Mouse (Mus musculus) C2C12 (cell line): ENCODE measurements around the gene Rapgef2. TPM values are rescaled to one million over a fixed set of nuclear protein-coding genes. Genes with fewer than 3 reads are reported as not detected.
A peak's percentile ranks its signal among the peaks of the same experiment; 100 is the strongest.

Experiments
- H3K27me3 ChIP-seq: one replicate; pipeline ENCODE4 v1.6.1; 2011; ENCODE audit not compliant: control insufficient read depth, insufficient read depth, insufficient read length
- H3K36me3 ChIP-seq: one replicate; pipeline ENCODE4 v1.6.1; 2011; ENCODE audit not compliant: control insufficient read depth, insufficient read depth
- H3K4me3 ChIP-seq: one replicate; pipeline ENCODE4 v1.5.1; 2011; ENCODE audit warnings: mild to moderate bottlenecking, control low read depth; ENCODE audit not compliant: poor library complexity, insufficient read depth, severe bottlenecking
- H3K79me2 ChIP-seq: one replicate; pipeline ENCODE4 v1.6.1; 2011; ENCODE audit not compliant: control insufficient read depth, insufficient read depth
- H3K79me3 ChIP-seq: one replicate; pipeline ENCODE4 v1.6.1; 2011; ENCODE audit warnings: low read depth, control low read depth
- H3ac ChIP-seq: one replicate; pipeline ENCODE3; 2011; ENCODE audit warnings: low read depth; ENCODE audit not compliant: control insufficient read depth, insufficient read length
- CEBPB ChIP-seq: IDR thresholded peaks from one replicate; pipeline ENCODE4 v1.6.1; 2011; ENCODE audit warnings: low read depth, mild to moderate bottlenecking, control low read depth, moderate library complexity
- CTCF ChIP-seq: IDR thresholded peaks from one replicate; pipeline ENCODE4 v1.5.1; 2011; ENCODE audit not compliant: control insufficient read depth, insufficient read depth, insufficient read length
- FOSL1 ChIP-seq: IDR thresholded peaks from one replicate; pipeline ENCODE4 v1.8.0; 2011; ENCODE audit warnings: mild to moderate bottlenecking, low read length; ENCODE audit not compliant: poor library complexity, insufficient read depth, severe bottlenecking
- MAX ChIP-seq: IDR thresholded peaks from one replicate; pipeline ENCODE4 v1.6.1; 2011; ENCODE audit warnings: mild to moderate bottlenecking, control low read depth
- MYOD1 ChIP-seq: IDR thresholded peaks from one replicate; pipeline ENCODE4 v1.6.1; 2011; ENCODE audit warnings: low read depth; ENCODE audit not compliant: control insufficient read depth, insufficient read length
- MYOG ChIP-seq: IDR thresholded peaks from one replicate; pipeline ENCODE4 v1.6.1; 2011; ENCODE audit not compliant: control insufficient read depth, insufficient read length; ENCODE audit errors: extremely low read depth
- USF1 ChIP-seq: IDR thresholded peaks from one replicate; pipeline ENCODE4 v1.6.1; 2011; ENCODE audit warnings: low read depth, mild to moderate bottlenecking, control low read depth, moderate library complexity
- polyA plus RNA-seq: library from polyadenylated mRNA; unstranded; fragments of >200 nt; fragmentation: generic; extraction: Trizol; gene quantifications from one replicate; pipeline ENCODE4 v1.2.1, GENCODE M21; 2012; ENCODE audit warnings: missing spikeins

Gene Rapgef2
- polyA plus RNA-seq, 1 experiment, result 5.6 TPM

DNA sequence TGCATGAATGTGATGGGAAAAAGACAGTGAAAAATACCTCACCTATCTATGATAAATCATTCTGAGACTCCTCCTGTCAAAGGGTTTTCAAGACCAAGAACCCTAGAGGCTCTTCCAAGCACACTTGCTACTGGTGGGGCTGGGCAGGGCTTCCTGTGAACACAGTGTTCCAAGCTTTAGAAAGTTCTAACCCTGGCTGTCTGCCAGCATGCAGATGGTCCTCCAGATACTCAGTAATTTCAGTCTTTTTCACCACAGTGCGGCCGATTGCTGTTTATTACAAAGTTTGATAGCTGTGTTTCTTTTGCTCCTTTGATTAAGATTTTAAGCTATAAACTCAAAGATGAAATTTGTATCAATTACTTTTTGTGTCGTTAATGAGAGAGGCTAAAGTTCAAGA is 83.1 kb downstream of the Rapgef2 start:
- no peaks in the 10 kb centered on the region for H3K27me3 ChIP-seq
- peaks cover 1% of the 10 kb centered on the region for H3K79me2 ChIP-seq
- H3ac ChIP-seq, result no peak overlapping the region
- no peak overlapping the region for H3K4me3 ChIP-seq
- H3K36me3 ChIP-seq, result no peaks in the 10 kb centered on the region
- H3K79me3 ChIP-seq, result peaks cover 5% of the 10 kb centered on the region
- no peak for TF ChIP-seq CEBPB
- TF ChIP-seq MAX, result no peak
- no peak for TF ChIP-seq MYOD1
- no peak for TF ChIP-seq MYOG
- TF ChIP-seq FOSL1, result no peak
- no peak for TF ChIP-seq CTCF
- no peak for TF ChIP-seq USF1

DNA sequence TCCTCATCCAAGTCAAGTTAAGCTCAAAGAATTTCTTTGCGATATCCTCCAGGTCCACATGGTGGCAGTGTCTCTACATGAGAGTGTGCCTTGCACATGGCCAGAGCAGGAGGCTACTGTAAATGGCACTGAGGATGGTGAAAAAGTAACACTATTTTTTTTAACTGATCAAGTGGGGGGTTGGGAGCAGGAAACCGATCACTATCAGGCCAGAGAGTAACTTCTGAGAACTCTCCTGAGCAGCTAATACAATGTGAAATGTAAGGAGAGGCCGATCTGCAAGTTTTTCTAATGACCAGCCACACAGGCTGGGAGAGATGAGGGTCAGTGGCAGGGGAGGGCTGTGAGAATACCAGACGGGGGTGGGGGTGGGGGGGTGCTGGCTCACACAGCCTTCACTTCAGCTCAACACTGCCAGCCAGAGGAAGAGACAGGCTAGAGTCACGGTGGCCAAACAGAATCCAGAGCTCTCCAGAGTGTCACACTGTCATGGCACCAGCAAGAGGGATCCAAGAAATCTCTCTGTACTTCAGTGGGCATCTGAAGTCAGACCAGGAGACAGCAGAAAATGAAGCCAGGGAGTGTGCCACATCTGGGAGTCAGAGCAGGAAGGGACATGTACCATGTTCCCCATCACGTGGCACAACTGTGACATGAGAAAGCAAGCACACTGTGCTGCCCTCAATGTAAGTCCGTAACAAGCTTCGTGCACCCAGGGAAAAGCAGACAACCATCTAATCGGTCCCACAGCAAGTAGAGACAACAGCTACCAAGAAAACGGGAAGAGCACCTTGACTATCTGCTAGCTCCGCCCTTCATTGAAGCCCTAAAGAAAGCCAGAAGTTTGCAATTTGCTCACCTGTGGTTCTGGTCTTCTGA is 83.8 kb downstream of the Rapgef2 start:
- Histone ChIP-seq H3K79me2 (peaks cover 8% of the 10 kb centered on the region), H3ac (no peak overlapping the region), H3K79me3 (peaks cover 4% of the 10 kb centered on the region), H3K4me3 (no peak overlapping the region), H3K36me3 (no peaks in the 10 kb centered on the region), H3K27me3 (no peaks in the 10 kb centered on the region)
- TF ChIP-seq CTCF, result peak; percentile 45
- TF ChIP-seq CEBPB, result no peak
- no peak for TF ChIP-seq MYOD1
- peak; percentile 69 for TF ChIP-seq MAX

DNA sequence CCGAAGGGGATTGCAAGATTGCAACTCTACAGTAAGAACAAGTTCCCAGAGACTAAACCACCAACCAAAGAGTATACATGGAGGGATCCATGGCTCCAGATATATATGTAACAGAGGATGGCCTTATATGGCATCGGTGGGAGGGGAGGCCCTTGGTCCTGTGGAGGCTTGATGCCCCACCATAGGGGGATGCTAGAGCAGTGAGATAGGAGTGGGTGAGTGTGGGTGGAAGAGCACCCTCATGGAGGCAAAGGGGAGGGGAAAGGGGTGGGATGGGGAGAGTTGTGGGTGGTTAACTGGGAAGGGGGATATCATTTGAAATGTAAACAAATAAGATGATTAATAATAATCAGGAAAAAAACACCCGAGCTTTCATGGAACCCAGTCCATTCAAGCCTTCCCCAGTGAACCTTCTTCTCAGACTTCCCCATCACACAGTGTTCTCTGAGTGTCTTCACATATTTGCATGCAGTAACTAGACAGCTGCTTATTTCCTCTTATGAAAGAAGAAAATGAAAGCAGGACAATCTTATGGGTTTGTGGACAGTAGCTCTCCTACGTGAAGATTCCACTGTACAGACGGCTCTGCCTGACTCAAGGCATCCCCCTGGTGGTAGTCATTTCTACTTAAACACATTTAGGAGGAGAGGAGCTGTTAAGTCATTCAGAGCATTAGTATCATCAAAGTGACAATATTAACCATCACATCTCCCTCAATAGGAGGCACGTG is 89.4 kb downstream of the Rapgef2 start:
- H3K4me3 ChIP-seq, result no peak overlapping the region
- H3K36me3 ChIP-seq, result no peaks in the 10 kb centered on the region
- no peak overlapping the region for H3ac ChIP-seq
- H3K27me3 ChIP-seq, result no peaks in the 10 kb centered on the region
- H3K79me3 ChIP-seq, result peaks cover 4% of the 10 kb centered on the region
- peaks cover 22% of the 10 kb centered on the region for H3K79me2 ChIP-seq
- TF ChIP-seq CTCF (peak; percentile 45), MYOD1 (no peak)

DNA sequence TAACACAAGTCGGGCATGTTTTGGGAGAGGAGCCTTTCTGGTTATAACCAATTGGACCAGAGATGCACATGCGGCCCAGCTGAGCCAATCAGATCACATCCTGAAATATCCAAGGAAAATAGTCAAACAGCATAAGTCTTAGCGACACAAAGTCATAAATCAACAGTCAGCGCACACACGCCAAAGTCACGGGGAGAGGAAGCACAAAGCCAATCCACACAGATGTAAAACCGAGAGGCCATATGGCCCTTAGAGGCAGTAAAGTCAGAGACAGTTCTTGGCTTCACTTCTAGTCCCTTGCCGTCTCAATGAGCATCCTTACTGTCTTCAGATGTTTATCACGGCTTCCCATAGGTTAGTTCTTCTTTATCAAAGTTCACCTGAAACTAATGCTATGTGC is 91.0 kb downstream of the Rapgef2 start:
- peaks cover 4% of the 10 kb centered on the region for H3K79me3 ChIP-seq
- H3K36me3 ChIP-seq, result no peaks in the 10 kb centered on the region
- H3K4me3 ChIP-seq, result no peak overlapping the region
- H3K79me2 ChIP-seq, result peaks cover 26% of the 10 kb centered on the region
- no peak overlapping the region for H3ac ChIP-seq
- H3K27me3 ChIP-seq, result no peaks in the 10 kb centered on the region
- TF ChIP-seq CEBPB, result no peak
- no peak for TF ChIP-seq CTCF
- TF ChIP-seq MAX, result no peak
- no peak for TF ChIP-seq MYOG

DNA sequence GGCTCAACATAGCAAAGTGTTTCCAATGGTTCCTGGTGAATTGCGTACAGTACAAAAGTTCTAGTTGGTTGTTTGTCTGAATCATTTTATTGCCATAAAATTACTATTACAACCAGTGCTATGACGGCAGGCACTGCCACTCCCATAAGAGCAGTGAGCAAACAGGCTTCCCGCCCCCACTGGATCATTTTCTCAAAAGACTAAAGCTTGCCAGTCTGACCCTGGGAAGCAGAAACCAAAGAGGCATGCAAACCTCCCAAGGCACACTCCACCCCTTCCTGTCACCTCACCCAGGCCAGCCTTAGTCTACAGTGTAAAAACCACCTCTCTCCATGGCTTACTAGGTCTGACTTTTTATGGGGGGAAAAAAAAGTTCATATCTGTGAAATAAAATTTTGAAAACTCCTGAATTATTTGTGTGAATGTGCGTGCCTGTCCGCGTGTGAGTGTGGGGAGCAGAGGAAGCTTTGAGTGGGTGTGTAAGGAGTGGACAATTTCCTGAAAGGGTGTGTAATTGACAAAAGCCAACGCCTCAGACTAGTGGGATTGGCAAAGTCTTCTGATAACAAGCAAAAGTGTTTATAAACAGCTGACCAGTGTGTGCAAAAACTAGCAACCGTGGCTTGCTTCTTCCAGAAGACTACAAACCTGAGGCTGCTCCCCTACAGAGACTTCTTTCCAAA is 92.1 kb downstream of the Rapgef2 start:
- peaks cover 4% of the 10 kb centered on the region for H3K79me3 ChIP-seq
- H3K4me3 ChIP-seq, result no peak overlapping the region
- H3K79me2 ChIP-seq, result peaks cover 32% of the 10 kb centered on the region
- H3K27me3 ChIP-seq, result no peaks in the 10 kb centered on the region
- no peak overlapping the region for H3ac ChIP-seq
- TF ChIP-seq CEBPB, result no peak
- no peak for TF ChIP-seq MYOD1
- TF ChIP-seq FOSL1, result no peak
- no peak for TF ChIP-seq MAX
- TF ChIP-seq MYOG, result no peak
- TF ChIP-seq CTCF, result no peak
- TF ChIP-seq USF1, result no peak
- no peaks in the 10 kb centered on the region for H3K36me3 ChIP-seq
